Mouse (Mus musculus): Measurements from ENCODE around the gene Dctd. TPM values are rescaled to one million over a fixed set of nuclear protein-coding genes. Genes with fewer than 3 reads are reported as not detected.

Gene Dctd
- polyA plus RNA-seq, 1 experiment from 2014 or later: 4.1 TPM

DNA sequence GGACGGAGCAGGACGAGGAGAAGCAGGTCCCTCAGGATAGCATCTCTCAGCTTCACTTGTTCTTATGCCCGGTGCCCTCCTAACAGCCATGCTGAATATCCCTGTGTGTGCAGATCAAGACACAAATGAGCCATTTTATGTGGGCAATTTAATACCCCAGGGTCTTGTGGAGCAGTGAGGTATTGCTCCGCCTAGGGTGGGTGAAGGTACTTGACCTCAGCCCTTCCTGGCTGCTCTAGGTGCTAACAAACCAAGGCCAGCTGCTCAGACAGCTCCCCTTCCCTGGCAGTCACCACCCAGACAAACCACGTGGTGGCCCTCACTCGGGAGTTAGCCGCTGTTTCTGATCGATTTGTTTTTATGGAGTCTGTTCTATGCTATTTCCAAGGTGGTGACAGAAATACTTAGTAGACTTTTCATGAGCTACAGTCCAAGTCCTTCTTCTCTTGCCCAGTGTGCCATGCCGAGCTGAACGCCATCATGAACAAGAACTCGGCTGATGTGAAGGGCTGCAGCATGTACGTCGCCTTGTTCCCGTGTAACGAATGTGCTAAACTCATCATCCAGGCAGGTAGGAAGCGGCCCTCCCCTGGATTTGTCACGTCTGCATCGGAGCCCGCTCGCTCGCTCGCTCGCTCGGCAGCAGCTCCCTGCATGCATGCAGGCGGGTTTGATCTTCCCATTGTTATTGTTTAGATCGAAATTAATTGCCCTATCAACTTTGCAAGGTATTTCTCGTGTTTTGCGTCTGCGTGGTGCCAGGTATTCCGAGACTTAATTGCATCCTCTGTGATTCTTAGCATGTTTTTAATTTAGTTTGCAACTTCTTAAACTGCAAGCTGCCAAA lies 38.1 kb downstream of the Dctd start:
- no peak for TF ChIP-seq CTCF (IDR thresholded peaks at IDR 0.05; ENCODE audit: low read depth)
- no peaks in the 10 kb centered on the region for H3K4me1 ChIP-seq (replicated peaks; ENCODE audit: control insufficient read depth, insufficient read depth, low read length)
- WGBS: 88% methylated on average over 30 of the region's 30 CpGs
- no peaks in the 10 kb centered on the region for H3K9me3 ChIP-seq (ENCODE audit: control insufficient read depth)
- no peak overlapping the region for H3K4me2 ChIP-seq (replicated peaks; ENCODE audit: low read depth)
- no peak for ATAC-seq
- no peaks in the 10 kb centered on the region for H3K27me3 ChIP-seq (replicated peaks; ENCODE audit: control insufficient read depth, insufficient read depth, low read length)
- no peak overlapping the region for H3K4me3 ChIP-seq (ENCODE audit: low read depth, low read length)
- H3K36me3 ChIP-seq (ENCODE audit: control insufficient read depth, insufficient read depth): peaks cover 6% of the 10 kb centered on the region
- H3K9ac ChIP-seq (ENCODE audit: low read depth, low read length): no peak overlapping the region
- H3K27ac ChIP-seq (ENCODE audit: low read depth, low read length): no peak overlapping the region

DNA sequence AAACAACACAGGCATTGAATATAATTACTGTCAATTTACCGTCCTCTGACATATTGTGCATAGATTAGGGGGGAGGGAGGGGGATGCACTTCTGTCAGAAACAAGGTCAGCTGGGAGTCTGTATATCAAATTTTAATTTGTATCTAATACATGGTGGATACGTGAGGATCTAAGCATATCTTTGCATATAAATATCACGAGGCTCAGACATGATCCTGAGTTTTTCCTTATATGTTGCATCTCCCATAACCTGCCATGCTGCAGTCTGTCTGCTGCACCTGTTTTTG lies 38.7 kb downstream of the Dctd start:
- H3K4me3 ChIP-seq (ENCODE audit: low read depth, low read length): no peak overlapping the region
- H3K4me2 ChIP-seq (replicated peaks; ENCODE audit: low read depth): no peak overlapping the region
- ATAC-seq: no peak
- no peak for TF ChIP-seq CTCF (IDR thresholded peaks at IDR 0.05; ENCODE audit: low read depth)
- 79% methylated on average over 3 of the region's 3 CpGs for WGBS
- no peaks in the 10 kb centered on the region for H3K27me3 ChIP-seq (replicated peaks; ENCODE audit: control insufficient read depth, insufficient read depth, low read length)
- no peak overlapping the region for H3K9ac ChIP-seq (ENCODE audit: low read depth, low read length)
- H3K36me3 ChIP-seq (ENCODE audit: control insufficient read depth, insufficient read depth): peaks cover 6% of the 10 kb centered on the region
- H3K27ac ChIP-seq (ENCODE audit: low read depth, low read length): no peak overlapping the region
- H3K4me1 ChIP-seq (replicated peaks; ENCODE audit: control insufficient read depth, insufficient read depth, low read length): no peaks in the 10 kb centered on the region
- no peaks in the 10 kb centered on the region for H3K9me3 ChIP-seq (ENCODE audit: control insufficient read depth)

DNA sequence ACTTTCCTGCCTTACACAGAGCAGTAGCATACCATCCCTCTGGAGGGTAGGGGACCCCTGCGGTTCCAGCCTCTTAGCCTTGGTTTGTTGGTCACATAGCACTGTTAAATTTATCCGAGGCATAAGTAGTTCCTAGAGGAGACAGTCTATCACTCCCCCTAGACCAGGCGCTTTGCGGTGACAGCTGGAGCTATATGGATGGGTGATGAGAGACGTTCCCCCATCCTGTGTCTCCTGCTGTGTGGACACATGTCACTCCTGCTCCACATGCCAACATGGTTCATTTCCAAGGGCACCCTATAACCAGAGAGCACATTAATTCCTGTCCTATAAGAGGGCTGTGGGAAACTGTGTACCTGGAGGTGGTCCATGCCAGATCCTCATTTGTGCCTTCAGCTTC lies 42.1 kb downstream of the Dctd start:
- H3K36me3 ChIP-seq (ENCODE audit: control insufficient read depth, insufficient read depth): peaks cover 6% of the 10 kb centered on the region
- no peak overlapping the region for H3K9ac ChIP-seq (ENCODE audit: low read depth, low read length)
- ATAC-seq: no peak
- H3K4me1 ChIP-seq (replicated peaks; ENCODE audit: control insufficient read depth, insufficient read depth, low read length): no peaks in the 10 kb centered on the region
- WGBS: 92% methylated on average over 5 of the region's 5 CpGs
- H3K27me3 ChIP-seq (replicated peaks; ENCODE audit: control insufficient read depth, insufficient read depth, low read length): no peaks in the 10 kb centered on the region
- H3K27ac ChIP-seq (ENCODE audit: low read depth, low read length): no peak overlapping the region
- H3K4me2 ChIP-seq (replicated peaks; ENCODE audit: low read depth): no peak overlapping the region
- H3K4me3 ChIP-seq (ENCODE audit: low read depth, low read length): no peak overlapping the region
- no peak for TF ChIP-seq CTCF (IDR thresholded peaks at IDR 0.05; ENCODE audit: low read depth)
- H3K9me3 ChIP-seq (ENCODE audit: control insufficient read depth): no peaks in the 10 kb centered on the region

DNA sequence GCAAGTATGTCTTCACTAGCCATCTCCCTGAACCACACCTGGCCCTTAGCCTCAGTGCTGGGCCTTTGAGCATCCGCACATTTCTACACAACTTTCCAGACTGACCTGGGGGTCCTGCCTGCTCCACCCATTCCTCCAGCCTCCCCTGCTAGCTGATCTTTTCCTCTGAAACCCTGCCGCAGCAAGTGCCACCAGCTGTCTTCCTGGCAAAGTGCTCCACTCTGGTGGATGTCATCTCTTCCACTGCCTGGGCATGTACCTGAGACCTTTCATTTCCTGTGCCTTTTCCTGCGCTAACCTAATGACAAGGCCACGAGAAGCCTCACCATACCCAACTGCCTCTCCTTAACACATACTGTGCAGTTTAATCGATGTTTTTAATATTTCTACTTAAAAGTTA lies 46.9 kb downstream of the Dctd start:
- Histone ChIP-seq H3K36me3 (ENCODE audit: control insufficient read depth, insufficient read depth) (peaks cover 3% of the 10 kb centered on the region), H3K27me3 (replicated peaks; ENCODE audit: control insufficient read depth, insufficient read depth, low read length) (no peaks in the 10 kb centered on the region), H3K4me3 (ENCODE audit: low read depth, low read length) (no peak overlapping the region), H3K27ac (ENCODE audit: low read depth, low read length) (no peak overlapping the region), H3K9ac (ENCODE audit: low read depth, low read length) (no peak overlapping the region), H3K9me3 (ENCODE audit: control insufficient read depth) (no peaks in the 10 kb centered on the region; the same call in 1 of the 2 replicates), H3K4me1 (replicated peaks; ENCODE audit: control insufficient read depth, insufficient read depth, low read length) (no peaks in the 10 kb centered on the region), H3K4me2 (replicated peaks; ENCODE audit: low read depth) (no peak overlapping the region)
- TF ChIP-seq CTCF (IDR thresholded peaks at IDR 0.05; ENCODE audit: low read depth): no peak
- no peak for ATAC-seq
- 81% methylated on average over 5 of the region's 5 CpGs for WGBS

DNA sequence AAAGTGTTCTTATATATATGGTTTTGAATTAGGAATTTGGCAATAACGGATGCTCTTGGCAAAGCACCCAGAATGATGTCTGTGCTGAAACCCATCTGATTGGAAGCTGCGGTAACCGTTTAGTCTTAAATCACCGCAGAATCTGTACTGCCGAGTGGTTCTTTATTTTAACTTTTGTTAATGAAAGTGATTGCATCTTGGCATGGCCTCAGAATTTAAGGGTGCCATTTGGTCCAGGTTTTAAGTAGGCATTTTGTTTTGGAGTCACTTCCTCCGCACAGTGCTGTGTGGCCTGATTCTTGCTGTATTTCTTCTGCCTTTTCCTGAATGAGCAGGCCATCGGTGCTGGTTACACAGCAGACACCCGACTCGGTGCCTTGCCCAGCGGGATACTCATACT lies 47.6 kb downstream of the Dctd start:
- Histone ChIP-seq H3K36me3 (ENCODE audit: control insufficient read depth, insufficient read depth) (no peaks in the 10 kb centered on the region), H3K4me1 (replicated peaks; ENCODE audit: control insufficient read depth, insufficient read depth, low read length) (no peaks in the 10 kb centered on the region), H3K9ac (ENCODE audit: low read depth, low read length) (no peak overlapping the region), H3K4me3 (ENCODE audit: low read depth, low read length) (no peak overlapping the region), H3K27ac (ENCODE audit: low read depth, low read length) (no peak overlapping the region), H3K4me2 (replicated peaks; ENCODE audit: low read depth) (no peak overlapping the region), H3K27me3 (replicated peaks; ENCODE audit: control insufficient read depth, insufficient read depth, low read length) (no peaks in the 10 kb centered on the region), H3K9me3 (ENCODE audit: control insufficient read depth) (no peaks in the 10 kb centered on the region; the same call in 1 of the 2 replicates)
- WGBS: 77% methylated on average over 10 of the region's 10 CpGs
- ATAC-seq: no peak
- no peak for TF ChIP-seq CTCF (IDR thresholded peaks at IDR 0.05; ENCODE audit: low read depth)

DNA sequence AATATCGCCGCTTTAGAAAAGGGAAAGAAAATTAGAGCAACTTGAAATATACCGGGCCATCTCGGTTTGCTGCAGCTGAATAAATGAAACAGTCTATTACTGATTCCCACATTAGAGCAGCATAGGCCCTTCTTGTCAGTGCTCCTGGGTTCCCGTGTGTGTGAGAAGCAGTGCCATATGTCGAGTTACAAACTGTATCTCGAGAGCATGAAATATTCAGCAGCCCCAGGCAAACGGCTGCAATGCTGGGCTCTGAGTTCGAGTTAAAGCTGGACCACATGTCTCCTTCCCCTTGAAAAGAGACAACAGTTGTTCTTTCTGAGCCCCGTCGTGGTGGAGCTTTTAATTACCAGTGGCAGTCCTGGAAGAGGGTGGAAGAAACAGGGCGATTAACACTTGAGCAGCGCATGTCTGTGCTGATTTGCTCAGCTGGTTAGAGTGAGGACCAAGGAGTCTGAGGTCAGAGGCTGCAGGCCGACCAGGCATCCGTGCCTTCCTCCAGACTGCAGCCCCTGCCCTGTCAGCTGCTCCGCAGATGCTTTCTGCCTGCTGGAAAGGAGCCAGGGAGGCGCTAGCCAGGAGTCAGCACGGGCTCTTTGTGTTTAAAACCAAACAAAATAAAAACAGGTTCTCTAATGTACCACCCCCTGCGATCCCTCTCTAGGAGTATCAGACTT lies 53.3 kb downstream of the Dctd start:
- Histone ChIP-seq H3K36me3 (ENCODE audit: control insufficient read depth, insufficient read depth) (no peaks in the 10 kb centered on the region), H3K9ac (ENCODE audit: low read depth, low read length) (no peak overlapping the region), H3K27ac (ENCODE audit: low read depth, low read length) (no peak overlapping the region), H3K4me1 (replicated peaks; ENCODE audit: control insufficient read depth, insufficient read depth, low read length) (no peaks in the 10 kb centered on the region), H3K9me3 (ENCODE audit: control insufficient read depth) (no peaks in the 10 kb centered on the region; the same call in 1 of the 2 replicates), H3K4me3 (ENCODE audit: low read depth, low read length) (no peak overlapping the region), H3K4me2 (replicated peaks; ENCODE audit: low read depth) (no peak overlapping the region), H3K27me3 (replicated peaks; ENCODE audit: control insufficient read depth, insufficient read depth, low read length) (no peaks in the 10 kb centered on the region)
- no peak for TF ChIP-seq CTCF (IDR thresholded peaks at IDR 0.05; ENCODE audit: low read depth)
- WGBS: 46% methylated on average over 19 of the region's 19 CpGs
- no peak for ATAC-seq
